Mouse (Mus musculus) cerebellum, adult (tissue): ENCODE measurements at regions not wholly inside any gene's neighbourhood (a gene's known extent, or its start where the extent isn't known, plus 50 kb on each side); places are given as distances from the start of the nearest gene placed in this dataset.

ENCODE experiments used
- ATAC-seq: cut with Nextera tagmentation; 2 replicates; pipeline ENCODE4 v1.9.2; 2017; ENCODE audit warnings: mild to moderate bottlenecking, moderate library complexity, mixed read lengths; ENCODE audit not compliant: insufficient number of reproducible peaks, low FRiP score, low TSS enrichment

GRCm38 (mm10) chr10:21773548-21773947, 108.4 kb upstream of the Sgk1 start:
- ATAC-seq, result no peak

- no peak for ATAC-seq
These were observed 106.5 kb upstream of the Sgk1 start for GRCm38 (mm10) chr10:21775441-21775840.

- ATAC-seq, result no peak
These were observed 105.8 kb upstream of the Sgk1 start for GRCm38 (mm10) chr10:21775911-21776761.

GRCm38 (mm10) chr10:21776762-21777080, 105.3 kb upstream of the Sgk1 start:
- ATAC-seq, result no peak

- ATAC-seq, result no peak
These were observed 104.9 kb upstream of the Sgk1 start for GRCm38 (mm10) chr10:21777103-21777502.

GRCm38 (mm10) chr10:21783478-21783877, 98.5 kb upstream of the Sgk1 start:
- ATAC-seq, result no peak

- no peak for ATAC-seq
These were observed 96.9 kb upstream of the Sgk1 start for GRCm38 (mm10) chr10:21785110-21785509.

GRCm38 (mm10) chr10:21785785-21786184, 96.2 kb upstream of the Sgk1 start:
- no peak for ATAC-seq

- no peak for ATAC-seq
These were observed 92.0 kb upstream of the Sgk1 start for GRCm38 (mm10) chr10:21789847-21790530.

GRCm38 (mm10) chr10:21790991-21791390, 91.0 kb upstream of the Sgk1 start:
- ATAC-seq, result no peak

- no peak for ATAC-seq
These were observed 89.6 kb upstream of the Sgk1 start for GRCm38 (mm10) chr10:21792431-21792830.

- no peak for ATAC-seq
These were observed 88.3 kb upstream of the Sgk1 start for GRCm38 (mm10) chr10:21793641-21794040.

GRCm38 (mm10) chr10:21796386-21796785, 85.6 kb upstream of the Sgk1 start:
- ATAC-seq, result no peak

GRCm38 (mm10) chr10:21798103-21798502, 83.9 kb upstream of the Sgk1 start:
- ATAC-seq, result no peak

GRCm38 (mm10) chr10:21801556-21801955, 80.4 kb upstream of the Sgk1 start:
- ATAC-seq, result no peak

- ATAC-seq, result no peak
These were observed 78.8 kb upstream of the Sgk1 start for GRCm38 (mm10) chr10:21803184-21803583.

GRCm38 (mm10) chr10:21804761-21805160, 77.2 kb upstream of the Sgk1 start:
- ATAC-seq, result no peak

GRCm38 (mm10) chr10:21805606-21806005, 76.4 kb upstream of the Sgk1 start:
- no peak for ATAC-seq

- ATAC-seq, result no peak
These were observed 75.3 kb upstream of the Sgk1 start for GRCm38 (mm10) chr10:21806716-21807115.

GRCm38 (mm10) chr10:21819686-21820085, 62.3 kb upstream of the Sgk1 start:
- ATAC-seq, result no peak

- no peak for ATAC-seq
These were observed 60.6 kb upstream of the Sgk1 start for GRCm38 (mm10) chr10:21821421-21821820.
